Mouse (Mus musculus) MN1 (cell line): ENCODE data around the gene Disp3.
A peak's percentile ranks its signal among the peaks of the same experiment; 100 is the strongest.

Experiments
- DNase-seq: peaks from one replicate; pipeline ENCODE4 v3.0.0-alpha.2; 2016; ENCODE audit warnings: low spot score

Disp3 gene

DNA sequence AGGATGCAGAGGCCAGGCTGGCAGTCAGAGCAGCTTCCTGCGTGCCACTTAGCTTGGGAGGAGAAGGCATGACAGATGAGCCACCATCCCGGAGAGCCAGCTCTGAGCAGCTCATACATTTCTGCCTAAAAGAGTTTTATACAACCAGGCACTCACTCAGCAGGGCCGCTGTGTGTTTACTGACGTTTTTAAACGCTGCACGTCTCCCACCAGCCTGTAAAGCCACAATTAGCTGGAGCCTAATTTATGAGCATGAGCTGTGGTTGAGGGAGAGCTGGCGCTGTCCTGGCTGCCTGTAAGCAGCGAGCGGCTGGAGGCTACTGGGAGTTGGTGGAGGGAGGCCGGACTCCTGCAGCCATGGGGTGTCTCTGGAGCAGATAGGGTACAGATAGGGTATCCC is 69.5 kb downstream of the Disp3 start:
- DNase-seq: no peak

DNA sequence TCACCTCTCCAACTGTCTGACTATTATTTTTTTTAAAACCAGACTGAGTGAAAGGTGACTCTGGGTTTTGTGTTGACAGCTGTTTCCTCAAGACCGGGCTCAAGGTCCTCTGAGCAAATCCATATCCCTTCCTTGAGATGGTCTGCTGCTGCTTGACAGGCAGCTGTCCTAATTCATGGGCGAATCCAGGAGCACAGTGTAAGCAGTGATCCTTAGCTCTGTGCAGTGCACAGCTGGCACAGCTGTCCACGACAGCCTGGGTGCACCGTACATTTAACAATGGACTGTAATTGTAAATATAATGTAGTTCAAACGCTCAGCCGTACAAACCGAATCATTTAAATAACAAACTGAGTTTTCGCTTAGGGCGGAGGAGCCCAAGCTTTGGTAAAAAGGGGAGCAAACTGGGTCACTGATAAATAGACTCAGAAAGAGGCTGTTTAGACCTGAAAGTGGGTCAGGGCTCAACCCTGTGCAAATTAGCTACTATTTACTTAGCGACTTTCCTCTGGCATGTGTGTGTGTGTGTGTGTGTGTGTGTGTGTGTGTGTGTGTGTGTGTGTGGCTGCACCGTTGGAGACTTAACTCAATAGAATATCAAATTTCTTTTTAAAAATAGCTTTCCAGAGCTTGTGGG is 72.4 kb downstream of the Disp3 start:
- DNase-seq: no peak

DNA sequence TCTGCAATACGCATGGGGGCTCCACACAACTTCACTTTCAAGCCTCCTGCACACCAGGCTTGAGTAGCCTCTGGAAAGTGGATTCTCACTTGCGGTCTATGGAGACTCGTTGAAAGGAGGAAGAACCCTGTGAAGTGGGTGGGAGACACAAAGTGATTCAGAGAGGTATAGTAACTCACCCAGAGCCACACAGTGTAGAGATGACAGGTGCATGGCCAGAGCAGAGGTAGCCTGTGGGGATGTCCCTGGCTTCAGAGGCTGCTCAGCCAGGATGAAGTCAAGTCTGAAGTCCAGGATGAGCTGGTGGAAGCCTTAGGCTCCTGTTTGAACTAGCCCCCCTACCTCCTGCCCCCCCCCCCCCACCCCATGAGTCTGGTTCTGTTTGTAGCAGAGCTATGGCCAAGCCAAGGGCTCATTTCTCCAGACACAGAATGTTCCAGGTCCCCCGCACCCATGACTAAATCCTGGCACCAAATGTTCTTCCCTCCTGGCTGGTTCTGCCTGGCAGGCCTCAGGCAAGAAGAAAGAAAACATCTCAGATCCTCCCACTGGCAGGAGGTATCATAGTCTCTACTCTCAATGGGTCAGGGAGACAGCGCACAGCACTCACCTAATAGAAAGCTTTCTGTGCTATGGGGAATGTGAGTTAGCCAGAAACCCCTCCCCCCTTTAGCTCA is 73.2 kb downstream of the Disp3 start:
- DNase-seq: no peak

DNA sequence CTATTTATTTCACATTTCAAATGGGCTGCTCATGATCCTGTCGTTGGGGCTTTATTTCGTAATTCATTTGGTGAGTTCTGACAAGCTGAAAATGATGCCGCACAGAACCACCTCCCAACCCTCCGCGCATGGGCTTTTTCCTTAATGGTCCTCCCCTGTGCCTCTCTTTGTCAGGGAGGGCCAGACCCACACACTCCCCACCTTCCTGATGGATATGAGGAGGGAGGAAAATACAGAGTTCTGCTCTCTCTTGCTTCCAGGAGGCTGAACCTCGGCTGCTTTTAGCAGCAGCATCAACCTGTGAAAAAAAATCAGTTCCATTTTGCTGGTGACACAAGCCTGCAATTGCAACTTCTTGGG is 82.9 kb downstream of the Disp3 start:
- DNase-seq: no peak

DNA sequence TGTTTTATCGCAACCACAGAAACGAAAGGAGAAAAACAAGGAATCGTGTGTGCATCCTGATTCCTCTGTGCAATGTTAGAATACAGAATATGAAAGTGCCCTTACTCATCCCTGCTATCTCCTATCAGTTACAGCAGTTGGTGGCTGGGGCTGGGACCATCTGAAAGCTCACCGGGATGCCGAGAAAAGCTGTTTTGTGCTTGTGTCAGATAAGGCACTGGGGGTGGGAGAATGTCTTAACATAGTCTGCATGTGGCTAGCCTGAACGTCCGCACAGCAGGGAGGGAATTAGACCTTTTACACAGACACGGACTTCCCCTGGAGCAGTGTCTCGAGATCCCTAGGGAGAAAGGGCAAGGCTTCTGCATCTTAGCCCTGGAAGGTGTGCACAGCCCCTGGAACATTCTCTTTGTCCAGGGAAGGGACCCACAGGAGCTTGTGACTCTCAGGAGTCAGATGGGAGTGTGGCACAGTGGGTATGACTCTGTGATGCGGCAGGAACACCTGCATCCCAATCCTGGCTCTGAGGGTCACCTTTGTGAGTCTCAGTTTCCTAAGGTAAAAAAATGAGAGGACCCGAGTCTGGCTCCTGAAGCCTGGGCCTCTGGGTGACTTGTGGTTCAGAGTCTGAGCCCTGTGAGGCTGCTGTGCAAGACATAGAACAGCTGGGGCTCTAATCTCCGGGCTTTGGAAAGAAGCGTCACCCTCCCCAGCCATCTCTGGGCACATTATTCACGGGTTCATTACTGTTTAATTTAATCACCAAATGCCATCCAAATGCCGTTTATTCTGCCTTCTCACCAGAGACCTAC is 83.5 kb downstream of the Disp3 start:
- DNase-seq: peak; percentile 36

DNA sequence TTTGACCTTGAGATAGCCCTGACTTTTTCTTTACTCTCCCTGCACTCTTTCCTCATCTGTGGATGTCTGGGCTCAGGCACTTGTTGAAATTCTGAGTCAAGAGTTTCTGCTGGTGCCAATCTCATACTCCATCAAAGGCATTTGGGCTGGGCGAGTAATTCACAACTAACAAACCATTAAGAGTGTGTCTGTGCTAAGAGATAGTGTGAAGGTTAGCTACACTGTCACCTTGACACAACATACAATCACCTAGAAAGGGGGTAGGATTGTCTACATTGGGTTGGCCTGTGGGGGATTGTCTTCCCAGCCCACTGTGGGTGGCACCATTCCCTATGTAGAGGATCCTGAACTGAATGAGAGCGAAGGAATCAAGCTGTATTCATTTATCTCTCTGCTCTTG is 84.2 kb downstream of the Disp3 start:
- no peak for DNase-seq

DNA sequence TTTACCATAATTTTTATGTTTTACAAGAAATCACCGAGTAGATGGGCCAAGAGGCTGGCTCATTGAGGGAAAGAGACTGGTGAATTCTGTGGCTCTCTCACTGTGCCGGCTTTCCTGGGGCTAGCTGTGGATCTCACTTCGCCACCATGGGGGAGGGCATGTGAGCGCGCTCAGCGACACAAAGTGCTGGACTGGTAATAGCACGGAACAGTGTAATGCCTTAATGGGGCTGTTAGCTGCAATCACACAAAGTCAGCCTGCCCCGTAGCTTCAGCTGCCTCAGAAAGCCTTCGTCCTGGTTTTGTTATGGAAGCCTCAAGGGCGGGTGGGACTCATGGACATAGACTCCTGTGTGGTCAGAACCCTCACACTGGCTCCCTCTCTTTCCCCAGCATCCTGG is 89.0 kb downstream of the Disp3 start:
- DNase-seq: no peak

DNA sequence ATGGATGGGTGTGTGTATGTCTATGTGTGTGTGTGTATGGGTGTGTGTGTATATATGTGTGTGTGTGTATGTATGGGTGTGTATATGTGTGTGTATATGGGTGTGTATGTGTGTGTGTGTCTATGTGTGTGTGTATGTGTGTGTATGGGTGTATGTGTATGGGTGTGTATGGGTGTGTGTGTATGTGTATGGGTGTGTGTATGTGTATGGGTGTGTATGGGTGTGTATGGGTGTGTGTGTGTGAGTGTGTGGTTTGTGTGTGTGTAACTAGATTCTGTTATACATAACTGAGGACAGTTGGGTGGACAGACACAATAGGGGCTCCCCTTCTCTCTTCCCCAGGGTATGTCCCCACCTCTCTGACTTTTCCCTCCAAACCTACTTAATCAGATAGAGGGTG is 93.4 kb downstream of the Disp3 start:
- no peak for DNase-seq

DNA sequence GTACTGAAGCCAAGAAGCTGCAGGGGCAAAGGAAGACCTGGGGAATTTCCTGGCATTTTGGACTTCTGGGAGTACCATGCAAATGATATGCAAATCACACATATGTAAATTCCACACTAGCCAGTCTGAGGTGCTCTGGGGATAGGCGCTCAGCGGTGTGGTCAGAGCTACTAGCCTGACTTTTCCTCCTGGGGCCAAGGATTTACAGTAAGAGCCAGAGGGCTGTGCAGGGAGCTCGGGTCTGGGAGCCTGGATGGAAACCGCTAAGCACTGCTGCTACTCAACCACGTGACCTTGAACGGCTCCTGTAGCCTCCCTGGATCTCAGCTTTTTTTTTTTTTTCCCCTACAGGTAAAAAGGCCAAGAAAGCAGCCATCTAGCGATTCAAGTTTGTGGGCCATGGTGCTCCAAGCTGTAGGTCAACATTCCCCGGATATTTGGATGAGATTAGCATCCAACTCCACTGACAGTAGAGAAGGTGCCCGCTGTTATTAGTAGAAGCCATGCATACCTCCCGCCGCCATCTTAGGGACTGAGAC is 95.0 kb downstream of the Disp3 start:
- DNase-seq: no peak
